Mouse (Mus musculus) WW6 (cell line): ENCODE measurements around the gene Majin.

Experiments used
- DNase-seq: peaks from one replicate; pipeline ENCODE4 v3.0.0-alpha.2; 2013; ENCODE audit warnings: low read depth, low spot score

Majin gene

DNA sequence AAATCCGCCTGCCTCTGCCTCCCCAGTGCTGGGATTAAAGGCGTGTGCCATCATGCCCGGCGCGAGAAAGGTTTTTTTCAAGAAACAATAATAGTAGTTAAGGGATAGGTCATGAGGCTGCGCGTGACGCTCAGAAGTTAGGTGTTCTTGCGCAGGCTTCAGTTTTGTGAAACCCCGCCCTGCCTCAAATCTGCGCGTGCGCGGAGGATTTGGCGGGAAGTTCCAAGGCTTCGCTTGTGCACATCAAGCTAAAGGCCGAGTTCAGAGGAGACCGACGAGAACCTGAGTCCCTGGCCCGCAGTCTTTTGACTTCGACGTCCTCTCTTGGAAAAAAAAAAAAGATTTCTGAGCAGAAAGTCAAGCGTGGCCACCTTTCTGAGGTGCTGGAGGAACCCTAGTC lies at the start of gene Majin:
Gene Majin (plus strand): TSS at position 258 of the 400 bp plus-strand sequence.
- DNase-seq: peak; percentile 56

DNA sequence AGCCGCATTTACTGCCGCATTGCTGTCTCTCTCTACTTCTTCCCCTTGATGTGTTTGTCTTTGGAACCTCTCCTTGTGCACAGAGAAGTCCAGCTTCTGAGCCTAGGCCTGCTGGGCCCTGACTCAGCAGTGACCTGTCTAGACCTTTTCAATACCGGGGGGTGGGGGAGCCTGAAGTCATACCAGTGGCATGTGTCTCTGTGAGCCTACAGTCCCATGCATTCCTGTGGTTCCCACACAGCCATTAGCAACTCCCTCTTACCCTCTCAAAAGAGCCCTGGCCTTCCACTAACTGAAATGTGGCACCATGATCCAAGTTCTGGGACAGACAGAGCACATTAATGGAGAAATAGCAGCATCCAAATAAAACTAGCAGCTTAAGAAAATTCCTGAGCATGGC lies 47.8 kb upstream of the Majin start:
- no peak for DNase-seq

DNA sequence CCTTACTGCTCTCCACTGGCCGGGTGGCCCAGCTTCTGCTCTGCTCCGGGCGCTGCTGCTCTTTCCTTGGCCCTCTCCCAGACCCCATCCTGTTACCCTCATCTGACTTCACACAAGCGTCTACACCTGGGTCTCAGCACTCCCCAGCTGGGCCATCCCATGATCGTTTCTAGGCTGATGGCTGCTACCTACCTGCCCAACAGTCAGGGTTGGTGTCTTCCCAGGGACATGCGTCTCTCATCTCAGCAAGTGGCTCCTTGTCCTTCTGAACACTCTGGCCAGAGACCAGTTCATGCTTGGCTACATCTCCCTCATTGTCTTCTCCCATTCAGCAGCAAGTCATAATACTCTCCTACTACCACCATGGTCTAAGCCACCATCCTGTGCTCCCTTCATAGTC lies 44.5 kb upstream of the Majin start:
- no peak for DNase-seq

DNA sequence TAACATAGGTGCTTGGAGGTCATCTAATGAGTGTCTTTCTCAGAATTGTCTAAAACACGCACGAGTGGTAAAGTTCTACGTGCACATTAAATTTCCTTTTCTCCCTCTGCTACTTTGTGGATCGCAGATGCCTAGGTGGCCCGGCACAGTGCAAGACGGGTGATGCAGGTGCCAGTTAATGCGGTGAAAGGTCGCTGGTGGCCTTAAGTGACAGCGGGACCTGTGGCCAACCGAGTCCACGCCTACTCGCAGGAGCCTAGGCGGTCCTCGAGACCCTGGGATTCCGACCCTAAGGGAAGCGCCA lies 43.9 kb upstream of the Majin start:
- no peak for DNase-seq

DNA sequence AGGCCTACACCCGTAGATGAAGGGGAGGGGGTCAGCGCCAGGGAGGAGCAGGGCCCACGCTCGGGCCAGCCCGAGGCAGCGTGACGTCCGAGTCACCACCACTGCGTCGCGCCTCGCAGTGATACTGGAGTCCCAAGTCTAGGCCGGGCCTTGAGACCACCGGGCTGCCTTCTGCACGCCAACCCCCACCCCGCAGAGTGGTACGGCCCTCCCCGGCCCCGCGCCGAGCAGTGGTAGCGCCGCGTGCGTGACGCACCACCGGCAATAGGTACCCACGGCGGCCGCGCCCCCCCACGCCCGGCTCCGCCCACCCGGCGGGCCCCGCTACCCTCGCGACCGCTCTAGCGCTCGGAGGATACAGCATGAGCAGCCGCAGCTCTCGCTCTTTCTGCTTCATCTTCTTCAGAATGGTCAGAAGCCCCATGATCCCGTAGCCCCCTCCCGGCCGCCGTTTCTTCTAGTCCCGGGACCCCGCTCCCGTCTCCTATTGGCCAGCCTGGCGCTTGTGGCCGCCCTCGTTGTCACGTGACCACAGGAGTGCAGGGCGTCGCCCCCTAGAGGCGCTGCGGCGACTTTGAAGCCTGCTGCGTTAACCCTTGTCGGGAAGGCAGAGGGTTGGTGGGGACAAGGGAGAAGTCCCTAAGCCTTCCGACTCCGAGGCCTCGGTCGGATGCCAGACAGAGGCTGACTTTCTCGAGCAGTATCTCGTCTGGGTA lies 43.4 kb upstream of the Majin start, which contains the start of gene Batf2:
Gene Batf2 (plus strand): TSS at position 306 of the 716 bp plus-strand sequence.
- peak; percentile 93 for DNase-seq

DNA sequence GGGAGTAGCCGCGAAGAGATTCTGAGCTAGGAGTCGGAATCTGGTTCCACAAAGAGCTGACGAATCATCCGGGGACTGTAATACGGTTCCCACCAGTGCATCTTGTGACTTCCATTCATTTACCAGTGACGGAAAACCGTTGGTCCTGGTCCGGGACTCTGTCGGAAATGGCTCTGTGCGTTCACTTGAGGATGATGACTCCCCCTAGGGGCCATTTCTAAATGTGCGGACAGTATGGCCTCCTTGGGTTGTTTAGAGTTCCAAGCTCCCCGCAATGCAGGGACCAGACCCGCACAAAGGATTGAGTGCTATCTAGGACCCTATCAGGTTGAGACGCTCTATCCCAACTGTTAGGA lies 42.8 kb upstream of the Majin start, which contains the start of gene Arl2:
Gene Arl2 (minus strand): TSS at position 155 of the 356 bp plus-strand sequence.
- DNase-seq: peak; percentile 84

DNA sequence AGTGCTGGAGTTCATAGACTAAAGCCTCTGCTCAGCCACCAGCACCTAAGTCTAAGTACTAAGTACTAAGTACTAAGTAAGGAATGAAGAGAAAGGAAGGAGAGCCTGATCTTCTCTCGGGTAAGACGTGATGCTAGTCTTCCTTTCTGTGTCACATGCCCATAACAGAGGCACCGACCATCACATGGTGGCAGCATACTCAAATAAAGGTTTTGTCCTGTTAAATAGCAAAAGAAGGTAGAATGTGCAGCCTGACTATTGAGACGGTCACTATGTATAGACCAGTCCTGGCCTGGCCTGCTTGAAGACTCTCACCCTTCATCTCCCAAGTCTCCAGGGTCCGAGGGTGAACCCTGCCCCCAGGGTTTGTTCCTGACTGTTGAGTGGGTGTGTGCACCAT lies 39.3 kb upstream of the Majin start:
- DNase-seq: no peak

DNA sequence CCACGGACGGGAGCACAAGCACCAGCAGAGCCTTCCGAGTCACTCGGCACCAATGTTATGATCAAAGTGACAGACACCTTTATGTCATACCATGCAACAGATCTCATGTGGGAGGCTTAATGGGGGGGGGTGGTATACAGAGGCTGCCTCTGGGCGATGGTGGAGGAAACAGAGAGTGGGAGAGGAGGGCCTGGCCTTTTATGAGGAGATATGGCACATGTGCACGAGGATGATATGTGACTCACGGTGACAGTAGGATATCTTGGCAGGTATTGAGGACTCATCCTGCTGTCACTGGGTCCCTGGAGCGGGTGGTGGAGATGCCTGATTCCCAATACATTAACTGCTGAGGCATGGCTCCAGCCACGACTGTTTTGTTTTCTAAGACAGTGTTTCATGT lies 29.0 kb upstream of the Majin start:
- DNase-seq: no peak

DNA sequence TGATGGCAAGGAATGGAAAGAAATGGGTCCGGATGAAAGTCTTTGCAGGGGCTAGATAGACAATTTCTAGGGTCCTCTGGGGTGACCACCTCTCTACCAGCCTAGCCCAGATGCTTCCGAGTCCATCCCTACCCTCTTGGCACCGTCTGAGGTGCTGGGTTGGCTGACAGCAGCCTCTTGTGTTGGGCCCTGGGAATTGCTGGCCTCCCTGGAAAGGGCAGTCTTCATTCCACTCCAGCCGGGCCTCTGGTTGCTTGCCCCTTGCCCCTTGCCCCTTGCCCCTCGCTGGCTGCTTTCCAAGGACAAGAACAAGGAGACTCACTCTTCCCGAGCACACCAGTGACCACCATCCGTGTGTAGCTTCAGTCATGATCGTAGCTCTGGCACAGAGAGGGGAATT lies 27.8 kb upstream of the Majin start:
- DNase-seq: no peak

DNA sequence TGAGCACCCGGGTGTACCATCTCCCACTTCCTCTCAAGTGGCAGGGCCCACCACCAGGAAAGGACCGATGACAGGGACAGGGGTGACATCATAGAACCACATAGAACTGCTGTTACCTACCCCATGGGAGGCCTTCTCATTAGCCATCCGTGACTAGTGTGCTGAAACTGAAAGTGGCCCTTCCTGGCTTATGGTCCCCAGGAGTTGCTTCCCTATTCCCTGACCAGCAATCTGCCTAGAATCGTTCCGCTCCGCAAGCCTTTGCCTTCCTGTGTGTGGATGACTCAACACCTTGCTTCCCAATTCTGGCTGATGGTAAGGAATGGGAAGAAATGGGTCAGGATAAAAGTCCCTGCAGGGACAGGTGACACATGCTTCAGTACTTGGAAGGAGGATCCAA lies 27.0 kb upstream of the Majin start:
- no peak for DNase-seq

DNA sequence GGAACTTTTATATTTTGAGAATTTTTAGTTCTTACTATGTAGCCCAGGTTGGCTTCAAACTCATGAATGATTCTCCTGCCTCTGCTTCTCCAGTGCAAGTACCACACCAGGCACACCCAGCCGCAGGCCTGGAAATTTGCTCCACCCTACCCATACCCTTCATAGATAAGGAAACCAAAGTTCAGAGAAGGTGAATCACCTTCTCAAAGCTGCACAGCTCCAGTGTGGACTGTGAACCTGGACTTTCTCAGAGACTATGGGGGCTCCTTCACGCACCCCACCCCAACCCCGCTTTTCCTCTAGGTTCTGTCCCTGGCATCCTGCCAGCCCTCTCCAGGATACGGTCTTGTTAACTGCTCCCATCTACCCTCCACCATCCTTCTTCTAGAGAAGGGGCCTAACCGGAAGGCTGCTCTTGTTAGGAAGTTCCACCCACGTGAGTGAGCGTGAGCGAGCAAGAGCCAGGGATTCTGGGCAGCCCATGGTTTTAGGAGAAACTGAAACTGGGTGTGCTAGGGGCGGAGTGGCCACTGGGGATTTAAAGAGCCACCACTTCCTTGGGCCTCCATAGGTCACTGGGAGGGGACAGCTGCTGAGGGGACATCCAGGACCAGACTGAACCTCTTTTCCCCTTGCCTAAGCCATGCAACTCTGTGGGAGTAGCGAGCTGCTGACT lies 20.2 kb upstream of the Majin start:
- no peak for DNase-seq

DNA sequence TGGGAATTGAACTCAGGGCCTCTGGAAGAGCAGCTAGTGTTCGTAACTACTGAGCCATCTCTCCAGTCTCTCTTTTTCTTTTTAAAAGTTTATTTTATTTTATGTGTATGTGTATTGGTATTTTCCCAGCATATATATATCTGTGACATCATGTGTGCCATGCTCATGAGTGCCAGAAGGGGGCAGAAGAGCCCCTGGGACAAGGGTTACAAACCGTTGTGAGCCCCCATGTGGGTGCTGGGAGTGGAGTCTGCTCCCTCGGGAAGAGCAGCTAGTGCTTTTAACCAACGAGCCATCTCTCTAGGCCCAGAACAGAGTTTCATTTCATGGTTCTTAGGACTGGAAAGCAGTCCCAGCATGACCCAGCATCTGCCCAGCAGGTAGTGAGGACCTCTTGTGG lies 17.4 kb upstream of the Majin start:
- peak; percentile 24 for DNase-seq

DNA sequence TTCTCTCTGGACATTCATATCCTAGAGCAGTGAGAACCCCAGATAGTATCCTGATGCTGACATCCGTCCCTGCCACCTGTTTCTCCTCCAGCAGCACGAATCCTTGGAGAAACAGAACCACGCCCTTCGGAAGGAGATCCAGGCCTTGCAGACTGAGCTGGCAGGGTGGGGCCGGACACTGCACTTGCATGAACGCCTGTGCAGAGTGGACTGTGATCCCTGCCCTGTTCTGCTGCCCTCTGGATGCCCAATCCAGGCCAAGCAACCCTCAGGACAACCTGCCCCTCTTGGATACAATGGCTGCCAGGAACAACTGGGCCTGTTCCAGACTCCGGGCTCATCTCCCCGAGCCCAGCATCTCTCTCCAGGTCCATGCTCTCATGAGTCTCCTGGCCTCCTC lies 13.0 kb upstream of the Majin start:
- no peak for DNase-seq

DNA sequence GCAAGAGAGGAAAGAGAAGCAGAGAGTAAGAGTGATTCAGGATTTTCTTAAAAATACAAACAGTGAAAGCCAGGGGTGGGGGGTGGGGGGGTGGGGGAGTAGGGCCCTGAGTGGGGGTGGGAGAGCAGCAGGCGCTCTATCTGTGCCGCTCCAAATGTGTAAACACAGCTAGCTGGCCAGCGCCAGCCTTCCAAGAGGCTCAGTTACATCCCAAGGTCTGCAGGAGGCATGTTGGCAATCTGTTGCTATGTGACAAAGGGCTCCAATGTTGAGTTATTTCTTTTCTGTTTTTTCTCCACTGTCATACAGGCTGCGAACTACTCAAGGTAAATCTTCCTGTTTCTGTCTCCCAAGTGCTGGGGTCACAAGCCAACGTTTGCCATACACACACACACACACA lies 9.4 kb upstream of the Majin start:
- no peak for DNase-seq

DNA sequence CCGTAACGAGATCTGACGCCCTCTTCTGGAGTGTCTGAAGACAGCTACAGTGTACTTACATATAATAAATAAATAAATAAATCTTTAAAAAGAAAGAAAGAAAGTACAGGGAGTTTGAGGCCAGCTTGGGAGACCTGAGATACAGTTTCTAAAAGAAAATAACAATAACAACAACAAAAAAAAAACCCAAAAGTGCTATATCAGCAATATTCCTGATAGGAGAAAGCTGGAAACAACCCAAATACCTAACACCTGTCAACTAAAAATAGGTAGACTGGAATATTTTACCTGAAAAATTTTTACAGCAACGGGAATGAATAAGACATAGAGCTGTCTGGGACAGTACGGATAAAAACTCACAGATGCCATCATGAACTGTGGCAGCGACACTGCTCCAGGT lies 5.4 kb upstream of the Majin start:
- DNase-seq: no peak

DNA sequence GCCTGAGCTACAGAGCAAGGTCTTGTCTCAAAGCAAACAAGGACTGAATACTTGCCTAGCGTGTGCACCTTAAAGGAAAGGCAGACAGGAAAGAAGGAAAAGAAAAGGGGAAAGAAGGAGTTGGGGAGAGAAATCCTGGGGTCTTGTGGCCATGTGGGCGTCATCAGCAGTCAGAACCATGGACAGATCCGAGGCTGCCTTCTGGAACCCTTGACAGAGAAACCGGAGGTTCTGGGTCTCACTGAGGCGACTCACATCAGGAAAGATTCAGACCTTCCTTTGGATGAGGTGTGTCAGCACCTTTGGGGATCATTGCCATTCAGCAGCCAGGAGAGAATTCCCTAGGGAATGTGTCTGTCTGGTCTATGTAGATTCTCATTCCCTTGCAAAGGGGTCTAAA lies 2.6 kb upstream of the Majin start:
- no peak for DNase-seq

DNA sequence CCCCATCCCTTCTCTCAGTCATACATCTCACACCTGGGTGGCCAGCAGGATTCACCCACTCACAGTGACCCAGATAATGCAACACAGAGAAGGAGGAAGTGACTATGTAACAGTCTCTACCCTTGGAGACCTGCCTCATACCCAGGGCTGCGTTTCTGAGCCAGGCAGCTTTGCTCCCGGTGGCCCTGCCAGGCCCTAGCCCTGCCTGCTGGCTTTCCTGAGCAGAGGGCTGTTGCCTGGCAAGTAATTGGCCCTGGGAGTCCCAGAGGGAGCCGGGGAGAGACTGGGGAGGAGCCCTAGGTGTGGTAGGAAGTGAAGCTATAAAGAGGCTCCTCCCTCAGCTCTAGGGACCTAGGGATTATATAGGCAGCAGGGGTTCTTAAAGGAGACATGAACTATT lies 1.7 kb upstream of the Majin start:
- no peak for DNase-seq

DNA sequence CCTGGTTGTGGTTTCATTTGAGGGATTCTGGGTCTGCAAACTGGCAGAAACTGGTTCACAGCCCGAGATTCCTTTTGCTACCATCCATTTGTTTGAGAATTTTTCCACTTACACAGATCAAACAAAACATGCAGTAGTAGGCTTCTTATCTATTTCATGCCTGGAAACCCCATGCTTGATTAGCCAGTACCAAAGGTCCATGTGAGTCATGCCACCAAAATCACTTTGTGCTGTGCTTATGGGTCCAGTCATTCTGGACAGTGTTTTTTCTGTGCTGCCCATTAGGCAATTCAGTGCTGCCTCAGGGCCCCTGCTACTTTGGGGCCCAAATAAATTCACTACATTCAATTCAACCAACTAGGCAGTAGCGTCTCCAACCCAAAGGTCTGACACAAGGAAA lies 20.1 kb downstream of the Majin start:
- no peak for DNase-seq

DNA sequence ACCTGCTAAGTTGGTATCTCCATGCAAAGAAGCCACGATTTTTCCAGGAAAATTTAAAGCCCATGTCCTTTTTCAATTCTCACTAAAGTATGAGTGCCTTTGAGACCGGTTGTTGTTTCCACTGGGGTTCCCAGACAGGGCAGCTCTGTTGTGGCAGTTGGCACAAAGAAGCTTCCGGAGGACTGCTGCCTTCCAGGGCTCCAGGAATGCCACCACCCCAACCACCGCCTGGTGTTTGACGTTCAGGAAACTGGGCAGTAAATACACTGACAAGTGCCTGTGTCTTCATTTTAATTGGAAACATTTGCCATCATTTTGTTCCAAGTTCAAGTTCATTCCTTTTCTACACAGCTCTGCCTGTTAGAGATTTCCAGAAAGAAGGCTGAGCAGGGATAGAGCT lies 22.5 kb downstream of the Majin start:
- no peak for DNase-seq

DNA sequence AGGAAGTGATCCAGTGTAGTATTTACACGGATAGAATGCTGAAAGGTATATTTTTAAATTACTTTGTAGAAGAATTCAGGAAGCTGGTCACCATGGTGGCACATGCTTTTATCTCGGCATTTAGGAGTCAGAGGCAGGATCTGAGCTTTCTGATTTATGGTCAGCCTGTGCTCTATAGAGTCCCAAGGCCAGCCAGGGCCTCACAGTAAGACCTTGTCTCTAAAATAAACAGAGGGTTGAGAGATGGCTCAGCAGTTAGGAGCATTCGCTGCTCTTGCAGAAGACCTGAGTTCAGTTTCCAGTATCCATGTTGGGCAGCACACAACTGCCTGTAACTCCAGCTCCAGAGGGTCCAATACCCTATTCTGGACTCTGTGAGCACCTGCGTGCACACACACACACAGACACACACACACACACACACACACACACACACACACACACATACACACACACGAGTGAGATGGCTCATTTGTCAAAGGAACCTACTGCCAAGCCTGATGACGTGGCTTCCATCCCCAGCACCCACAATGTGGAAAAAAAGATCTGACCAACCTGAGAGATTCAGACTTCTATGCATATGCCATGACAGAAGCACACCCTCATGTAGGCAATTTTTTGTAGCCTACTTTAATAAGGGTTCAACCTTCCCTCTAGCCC lies 32.0 kb downstream of the Majin start:
- no peak for DNase-seq

DNA sequence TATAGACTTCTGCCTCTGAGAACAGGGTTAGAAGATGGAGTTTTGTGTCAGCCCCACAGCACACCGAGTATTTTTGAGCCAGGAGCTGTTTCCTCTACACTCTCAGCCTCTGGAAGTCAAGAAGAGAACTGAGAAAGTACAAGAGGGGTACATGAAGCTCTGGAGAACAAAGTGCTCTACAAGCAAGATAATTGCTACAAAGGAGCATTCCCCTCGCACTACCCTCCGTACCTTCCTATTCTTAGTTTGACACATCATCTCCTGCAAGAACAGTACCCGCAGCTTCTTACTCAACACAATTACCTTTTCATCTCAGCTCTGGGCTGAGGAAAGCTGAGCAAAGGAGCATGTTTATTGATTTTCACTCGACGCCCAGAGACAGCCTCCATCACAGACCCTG lies 34.4 kb downstream of the Majin start:
- DNase-seq: no peak

DNA sequence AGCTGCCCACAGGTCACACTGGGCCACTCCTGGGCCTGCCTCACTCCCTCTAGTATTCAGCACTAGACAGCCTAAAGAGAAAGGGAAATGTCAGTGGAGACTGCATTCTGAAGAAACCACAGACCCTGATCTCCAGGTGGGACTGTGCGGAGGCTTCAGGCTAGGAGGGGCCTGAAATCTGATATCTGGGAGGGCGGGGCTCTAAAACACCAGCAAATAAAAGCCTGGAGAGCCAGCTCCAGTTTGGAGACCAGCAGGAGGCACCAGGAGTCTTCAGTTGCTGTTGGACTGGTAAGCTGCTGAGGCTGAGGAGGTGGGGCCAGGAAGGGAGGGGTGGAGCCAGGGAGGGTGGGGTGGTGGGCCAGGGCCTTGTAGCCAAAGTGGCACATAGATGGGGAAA lies 41.9 kb downstream of the Majin start, which contains the start of gene Gpha2:
Gene Gpha2 (plus strand): TSS at position 246 of the 400 bp plus-strand sequence.
- peak; percentile 65 for DNase-seq

DNA sequence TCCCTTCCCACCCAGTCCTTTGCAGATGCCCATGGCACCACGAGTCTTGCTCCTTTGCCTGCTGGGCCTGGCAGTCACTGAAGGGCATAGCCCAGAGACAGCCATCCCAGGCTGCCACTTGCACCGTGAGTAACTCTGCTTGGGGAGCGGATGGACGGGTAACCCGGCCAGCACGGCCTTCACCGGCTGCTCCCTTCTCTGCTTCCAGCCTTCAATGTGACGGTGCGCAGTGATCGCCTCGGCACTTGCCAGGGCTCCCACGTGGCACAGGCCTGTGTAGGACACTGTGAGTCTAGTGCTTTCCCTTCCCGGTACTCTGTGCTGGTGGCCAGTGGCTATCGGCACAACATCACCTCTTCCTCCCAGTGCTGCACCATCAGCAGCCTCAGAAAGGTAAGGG lies 42.6 kb downstream of the Majin start:
- DNase-seq: no peak
